Mouse (Mus musculus): ENCODE results near the gene Castor2. TPM values are rescaled to one million over a fixed set of nuclear protein-coding genes. Genes with fewer than 3 reads are reported as not detected.

Gene Castor2
- polyA plus RNA-seq (2015; fragmentation: Nextera tagmentation; extraction: Ambion mirVana), result 25.8 and 27.2 TPM in 2 replicates

GRCm38 (mm10) chr5:134099496-134100211 lies at the start of gene Castor2:
TSS of gene Castor2 (plus strand) at chr5:134099711.
- under 1% methylated on average over 46 of the region's 58 CpGs for WGBS
- no peaks in the 10 kb centered on the region for H3K36me3 ChIP-seq
- ATAC-seq, result peak; percentile 91
- peaks cover 40% of the 10 kb centered on the region for H3K4me1 ChIP-seq (replicated peaks)
- no peaks in the 10 kb centered on the region for H3K9me3 ChIP-seq
- peak within 1 kb of the TSS; percentile 93 for H3K27ac ChIP-seq
- peak within 1 kb of the TSS; percentile 80 for H3K4me3 ChIP-seq (replicated peaks)
- H3K4me2 ChIP-seq (replicated peaks), result peak within 1 kb of the TSS; percentile 86
- peak within 1 kb of the TSS; percentile 89 for H3K9ac ChIP-seq (replicated peaks)
- H3K27me3 ChIP-seq, result no peaks in the 10 kb centered on the region

- no peak overlapping the region for H3K4me2 ChIP-seq (replicated peaks)
- WGBS, result 20% methylated on average over 10 of the region's 10 CpGs
- no peak overlapping the region for H3K27ac ChIP-seq
- H3K36me3 ChIP-seq, result no peaks in the 10 kb centered on the region
- H3K9ac ChIP-seq (replicated peaks), result no peak overlapping the region
- H3K27me3 ChIP-seq, result peaks cover 37% of the 10 kb centered on the region
- H3K9me3 ChIP-seq, result no peaks in the 10 kb centered on the region; the same call in 1 of the 2 replicates
- no peak for ATAC-seq
- H3K4me3 ChIP-seq (replicated peaks), result no peak overlapping the region
- peaks cover 14% of the 10 kb centered on the region; the same call in 1 of the 2 replicates for H3K4me1 ChIP-seq (replicated peaks)
Measured at GRCm38 (mm10) chr5:134050711-134051110, 48.8 kb upstream of the Castor2 start.

GRCm38 (mm10) chr5:134052614-134053013 lies 46.9 kb upstream of the Castor2 start:
- no peak overlapping the region for H3K9ac ChIP-seq (replicated peaks)
- H3K4me3 ChIP-seq (replicated peaks), result no peak overlapping the region
- H3K27me3 ChIP-seq, result peaks cover 37% of the 10 kb centered on the region
- no peak for ATAC-seq
- H3K4me1 ChIP-seq (replicated peaks), result peaks cover 8% of the 10 kb centered on the region; the same call in 1 of the 2 replicates
- H3K36me3 ChIP-seq, result no peaks in the 10 kb centered on the region
- H3K4me2 ChIP-seq (replicated peaks), result no peak overlapping the region
- no peak overlapping the region for H3K27ac ChIP-seq
- no peaks in the 10 kb centered on the region for H3K9me3 ChIP-seq
- 88% methylated on average over 4 of the region's 4 CpGs for WGBS

- Histone ChIP-seq H3K4me2 (replicated peaks) (no peak overlapping the region), H3K27me3 (peaks cover 30% of the 10 kb centered on the region), H3K9me3 (no peaks in the 10 kb centered on the region), H3K27ac (no peak overlapping the region), H3K9ac (replicated peaks) (no peak overlapping the region), H3K4me3 (replicated peaks) (no peak overlapping the region), H3K4me1 (replicated peaks) (peaks cover 8% of the 10 kb centered on the region; the same call in 1 of the 2 replicates), H3K36me3 (no peaks in the 10 kb centered on the region)
- WGBS, result 75% methylated on average over 4 of the region's 4 CpGs
- ATAC-seq, result no peak
Measured at GRCm38 (mm10) chr5:134054496-134054895, 45.0 kb upstream of the Castor2 start.

DNA sequence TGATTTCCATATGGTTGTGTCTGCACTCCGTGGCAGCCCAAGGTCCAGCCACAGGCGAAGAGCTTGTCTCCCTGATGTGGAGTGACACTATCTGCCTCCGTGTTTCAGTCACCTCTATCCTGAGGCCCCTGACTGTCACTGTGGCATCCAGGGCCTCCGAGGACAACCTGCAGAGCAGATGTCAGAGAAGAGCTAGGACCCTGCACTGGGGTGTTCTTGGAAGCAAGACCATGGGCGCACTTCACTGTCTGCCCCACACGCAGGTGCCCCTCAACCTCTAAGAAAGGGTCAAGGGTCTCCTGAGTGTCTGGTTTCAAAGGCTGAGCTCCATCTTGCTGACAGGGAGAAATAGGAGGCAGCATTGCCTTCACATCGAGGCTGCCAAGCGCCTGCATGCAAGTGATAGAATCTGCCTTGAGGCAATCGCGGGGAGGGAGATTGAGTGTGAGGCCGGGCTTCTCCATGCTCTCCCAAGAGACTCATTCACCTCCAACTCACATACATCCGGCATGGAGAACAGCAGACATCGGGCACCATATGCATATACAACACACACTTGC lies 40.6 kb upstream of the Castor2 start:
- 0 out of 2 replicates have a peak, but pooled peaks cover 3% of the 10 kb centered on the region for H3K4me1 ChIP-seq (replicated peaks)
- no peaks in the 10 kb centered on the region for H3K36me3 ChIP-seq
- 71% methylated on average over 13 of the region's 13 CpGs for WGBS

GRCm38 (mm10) chr5:134063362-134064064 lies 36.0 kb upstream of the Castor2 start:
- no peak overlapping the region for H3K9ac ChIP-seq (replicated peaks)
- H3K4me3 ChIP-seq (replicated peaks), result no peak overlapping the region
- H3K4me1 ChIP-seq (replicated peaks), result 0 out of 2 replicates have a peak, but pooled peaks cover 3% of the 10 kb centered on the region
- no peaks in the 10 kb centered on the region for H3K9me3 ChIP-seq
- no peaks in the 10 kb centered on the region for H3K36me3 ChIP-seq
- H3K4me2 ChIP-seq (replicated peaks), result no peak overlapping the region
- WGBS, result 52% methylated on average over 15 of the region's 15 CpGs
- ATAC-seq, result peak; percentile 89
- no peak overlapping the region for H3K27ac ChIP-seq
- peaks cover 13% of the 10 kb centered on the region for H3K27me3 ChIP-seq

More for the DNA sequence above, 40.6 kb upstream of the Castor2 start:
- Histone ChIP-seq H3K9ac (replicated peaks) (no peak overlapping the region), H3K4me2 (replicated peaks) (no peak overlapping the region), H3K27me3 (peaks cover 3% of the 10 kb centered on the region; the same call in 1 of the 2 replicates), H3K27ac (no peak overlapping the region), H3K9me3 (no peaks in the 10 kb centered on the region), H3K4me3 (replicated peaks) (no peak overlapping the region)
- ATAC-seq, result no peak

DNA sequence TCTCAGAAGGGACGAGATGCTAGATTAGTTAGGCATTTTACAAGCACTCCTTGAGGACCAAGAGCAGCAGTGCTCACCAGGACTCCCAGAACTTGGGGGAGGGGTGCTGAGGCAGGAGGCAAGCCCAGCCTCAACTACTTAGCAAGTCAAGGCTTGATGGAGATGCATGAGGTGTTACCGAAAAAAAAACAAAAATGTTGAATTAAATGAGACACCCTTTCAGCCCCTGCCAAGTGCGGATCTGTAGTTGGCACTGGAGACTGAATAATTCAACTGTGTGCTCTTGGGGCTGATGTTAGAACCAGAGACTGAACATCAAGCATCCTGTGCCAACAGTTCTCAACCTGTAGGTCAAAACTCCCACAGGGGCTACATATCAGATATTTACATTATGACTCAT lies 33.2 kb upstream of the Castor2 start:
- ATAC-seq, result no peak
- H3K27me3 ChIP-seq, result peaks cover 13% of the 10 kb centered on the region
- H3K36me3 ChIP-seq, result no peaks in the 10 kb centered on the region
- peaks cover 5% of the 10 kb centered on the region; the same call in 1 of the 2 replicates for H3K9me3 ChIP-seq
- no peak overlapping the region for H3K4me2 ChIP-seq (replicated peaks)
- 0 out of 2 replicates have a peak, but pooled peaks cover 3% of the 10 kb centered on the region for H3K4me1 ChIP-seq (replicated peaks)
- 50% methylated on average over 3 of the region's 3 CpGs for WGBS
- no peak overlapping the region for H3K9ac ChIP-seq (replicated peaks)
- H3K4me3 ChIP-seq (replicated peaks), result no peak overlapping the region
- H3K27ac ChIP-seq, result no peak overlapping the region

DNA sequence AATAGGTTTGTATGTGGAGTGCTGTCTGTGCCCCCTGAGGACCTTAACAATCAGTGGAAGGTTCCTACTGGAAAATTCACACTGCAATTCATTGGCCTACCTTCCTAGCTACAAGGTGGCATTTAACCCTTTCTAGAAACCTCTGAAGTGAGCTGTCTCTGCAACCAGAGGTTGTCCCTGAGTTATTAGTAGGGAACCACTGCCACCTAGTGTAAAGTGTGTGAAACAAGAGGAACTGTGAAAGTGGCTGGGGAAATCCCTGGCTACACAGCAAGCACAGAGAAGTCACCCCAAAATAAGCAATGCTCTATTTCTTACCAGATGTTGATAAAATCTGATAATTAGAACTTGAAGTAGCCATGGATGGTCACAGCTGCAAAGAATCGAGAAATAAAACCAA lies 31.6 kb upstream of the Castor2 start:
- Histone ChIP-seq H3K27me3 (peaks cover 13% of the 10 kb centered on the region; the same call in 1 of the 2 replicates), H3K4me1 (replicated peaks) (0 out of 2 replicates have a peak, but pooled peaks cover 3% of the 10 kb centered on the region), H3K9ac (replicated peaks) (no peak overlapping the region), H3K27ac (no peak overlapping the region), H3K9me3 (peaks cover 5% of the 10 kb centered on the region; the same call in 1 of the 2 replicates), H3K4me2 (replicated peaks) (no peak overlapping the region), H3K4me3 (replicated peaks) (no peak overlapping the region), H3K36me3 (no peaks in the 10 kb centered on the region)
- no peak for ATAC-seq
- 15% methylated on average over 1 of the region's 1 CpGs for WGBS

DNA sequence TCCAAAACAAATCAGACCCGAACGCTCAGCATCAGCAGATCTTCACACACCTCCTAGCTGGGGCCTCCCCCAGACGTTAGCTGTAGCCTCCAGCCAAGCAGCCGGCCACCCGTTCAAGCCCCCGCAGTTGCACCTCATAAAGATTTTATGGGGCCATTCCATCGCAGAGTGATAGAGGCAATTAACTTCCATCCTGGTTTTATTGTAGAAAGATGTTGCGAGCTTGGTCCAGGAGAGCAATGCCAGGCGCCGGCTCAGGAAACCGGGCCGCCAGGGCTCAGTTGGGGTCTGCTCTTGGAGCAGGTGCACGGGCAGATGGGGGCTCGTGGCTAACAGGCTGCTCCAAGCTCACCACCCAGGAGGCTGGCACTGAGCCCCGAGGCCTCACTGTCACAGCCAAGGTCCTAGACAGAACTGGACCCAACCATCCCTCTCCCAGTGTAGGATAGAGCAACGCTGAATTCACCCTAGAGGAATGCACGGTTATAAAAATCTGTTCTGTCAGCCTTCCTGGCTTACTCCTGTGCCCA lies 25.9 kb upstream of the Castor2 start:
- Histone ChIP-seq H3K4me3 (replicated peaks) (no peak overlapping the region), H3K9ac (replicated peaks) (no peak overlapping the region), H3K27me3 (no peaks in the 10 kb centered on the region), H3K9me3 (peaks cover 5% of the 10 kb centered on the region), H3K36me3 (no peaks in the 10 kb centered on the region), H3K4me1 (replicated peaks) (peaks cover 3% of the 10 kb centered on the region; the same call in 1 of the 2 replicates), H3K4me2 (replicated peaks) (no peak overlapping the region), H3K27ac (no peak overlapping the region)
- WGBS, result 73% methylated on average over 17 of the region's 17 CpGs
- ATAC-seq, result peak; percentile 48; the same call in 1 of the 2 replicates

DNA sequence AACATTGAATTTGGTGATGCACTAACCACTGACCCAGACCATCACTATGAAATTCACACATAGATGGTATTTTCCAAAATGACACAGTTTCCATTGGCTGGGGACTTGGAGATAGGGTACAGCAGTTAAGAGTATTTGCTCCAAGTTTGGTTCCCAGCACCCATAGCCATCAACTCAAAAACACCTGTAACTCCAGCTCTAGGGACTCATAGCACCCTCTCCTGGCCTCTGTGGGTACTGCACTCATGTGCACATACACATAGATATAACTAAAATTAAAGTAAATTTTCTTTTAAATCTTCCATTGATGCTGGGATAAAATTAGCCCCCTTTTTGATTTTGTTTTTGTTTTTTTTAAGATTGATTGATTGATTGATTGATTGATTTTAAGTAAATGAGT lies 25.1 kb upstream of the Castor2 start:
- Histone ChIP-seq H3K9me3 (peaks cover 5% of the 10 kb centered on the region), H3K27ac (no peak overlapping the region), H3K4me2 (replicated peaks) (no peak overlapping the region), H3K4me1 (replicated peaks) (peaks cover 3% of the 10 kb centered on the region; the same call in 1 of the 2 replicates), H3K27me3 (no peaks in the 10 kb centered on the region), H3K9ac (replicated peaks) (no peak overlapping the region), H3K4me3 (replicated peaks) (no peak overlapping the region), H3K36me3 (no peaks in the 10 kb centered on the region)
- no peak for ATAC-seq

- H3K4me1 ChIP-seq (replicated peaks), result peaks cover 3% of the 10 kb centered on the region; the same call in 1 of the 2 replicates
- H3K36me3 ChIP-seq, result no peaks in the 10 kb centered on the region
- whole genome bisulfite sequencing, result 92% methylated on average over 11 of the region's 11 CpGs
- H3K4me2 ChIP-seq (replicated peaks), result no peak overlapping the region
- no peaks in the 10 kb centered on the region for H3K27me3 ChIP-seq
- H3K27ac ChIP-seq, result no peak overlapping the region
- H3K4me3 ChIP-seq (replicated peaks), result no peak overlapping the region
- no peaks in the 10 kb centered on the region; the same call in 1 of the 2 replicates for H3K9me3 ChIP-seq
- no peak for ATAC-seq
- no peak overlapping the region for H3K9ac ChIP-seq (replicated peaks)
Measured at GRCm38 (mm10) chr5:134076175-134076574, 23.3 kb upstream of the Castor2 start.
